Comparison of ENCODE assay signal across 28 mouse cellular contexts in the genomic region with DNA sequence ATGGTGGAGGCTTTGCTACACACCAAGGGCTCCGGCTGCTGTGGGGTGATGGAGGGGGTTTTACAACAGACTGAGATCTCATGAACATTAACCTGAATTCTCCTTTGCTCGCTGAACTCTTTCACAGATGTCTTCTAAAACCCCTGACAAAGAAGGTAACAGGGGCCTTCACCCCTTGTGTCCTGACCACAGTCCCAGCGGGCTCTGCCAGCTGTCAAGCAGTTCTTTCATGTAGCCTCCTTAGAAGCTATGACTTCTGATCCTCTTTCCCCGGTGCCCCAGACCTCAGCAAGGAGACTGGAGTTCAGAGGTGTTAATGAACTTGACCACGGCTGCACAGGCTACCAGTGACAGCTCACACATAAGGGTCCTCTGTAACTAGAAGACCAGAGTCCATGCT.
"Had no signal": no experiment of that assay in that cellular context is flagged by ENCODE, and none has a peak within 500 bp of the region (broad histone marks: within the 10 kb centered on the region; RNA-seq: fewer than 3 reads in every experiment).

No protein-coding gene starts in this region.

- H3K27ac ChIP-seq: heart, adult 2 months; heart, embryonic 10.5 days; heart, embryonic 13.5 days; heart, embryonic 15.5 days; hindbrain, embryonic 10.5 days; hindbrain, embryonic 12.5 days; hindbrain, embryonic 13.5 days; hindbrain, embryonic 14.5 days; hindbrain, embryonic 15.5 days; hindbrain, postnatal 0 days; intestine, embryonic 15.5 days; kidney, embryonic 15.5 days; kidney, postnatal 0 days; layer of hippocampus, adult 2 months had no signal

- H3K27me3 ChIP-seq: heart, embryonic 12.5 days; heart, embryonic 13.5 days; heart, embryonic 15.5 days; hindbrain, embryonic 12.5 days; hindbrain, embryonic 13.5 days; hindbrain, embryonic 15.5 days; intestine, embryonic 15.5 days; kidney, embryonic 15.5 days had no signal

- DNase-seq: heart, adult 2 months; heart, postnatal 10 days; heart, postnatal 14 days; heart, postnatal 36 days; kidney, adult 11 months; kidney, adult 18-20 months; kidney, adult 8-10 months; kidney, postnatal 10 days; kidney, postnatal 14 days; kidney, postnatal 4 days; layer of hippocampus, adult 9-11 months; layer of hippocampus, postnatal 36 days had no signal

- ATAC-seq: hindbrain, embryonic 16.5 days; hindbrain, postnatal 0 days; inflammation-experienced regulatory T-cells, adult 6 months; intestine, embryonic 15.5 days had no signal

- H3K9ac ChIP-seq: heart, embryonic 12.5 days; heart, embryonic 13.5 days; heart, embryonic 15.5 days; hindbrain, embryonic 12.5 days; hindbrain, embryonic 13.5 days; hindbrain, embryonic 14.5 days; hindbrain, embryonic 15.5 days; intestine, embryonic 15.5 days; kidney, embryonic 15.5 days had no signal

- H3K4me1 ChIP-seq: heart, embryonic 12.5 days; heart, embryonic 13.5 days; heart, embryonic 15.5 days; hindbrain, embryonic 12.5 days; hindbrain, embryonic 15.5 days; intestine, embryonic 15.5 days had no signal

- H3K9me3 ChIP-seq: heart, embryonic 15.5 days; hindbrain, embryonic 10.5 days; hindbrain, embryonic 15.5 days; kidney, embryonic 15.5 days had no signal

- H3K4me2 ChIP-seq: heart, embryonic 12.5 days; heart, embryonic 13.5 days; heart, embryonic 15.5 days; hindbrain, embryonic 12.5 days; hindbrain, embryonic 13.5 days; hindbrain, embryonic 14.5 days; hindbrain, embryonic 15.5 days; intestine, embryonic 15.5 days; kidney, embryonic 15.5 days had no signal

- H3K36me3 ChIP-seq: hindbrain, embryonic 12.5 days; hindbrain, embryonic 13.5 days; hindbrain, embryonic 15.5 days; intestine, embryonic 15.5 days had no signal

- H3K4me3 ChIP-seq: heart, adult 2 months; heart, embryonic 10.5 days; heart, embryonic 12.5 days; heart, embryonic 13.5 days; heart, embryonic 15.5 days; hindbrain, embryonic 10.5 days; hindbrain, embryonic 12.5 days; hindbrain, embryonic 13.5 days; hindbrain, embryonic 15.5 days; intestine, embryonic 15.5 days; kidney, embryonic 15.5 days; layer of hippocampus, adult 2 months had no signal
